Mouse (Mus musculus) CH12.LX (cell line): ENCODE measurements around the gene Pakap. TPM values are rescaled to one million over a fixed set of nuclear protein-coding genes. Genes with fewer than 3 reads are reported as not detected.

Experiments used
- DNase-seq: peaks from one replicate; pipeline ENCODE4 v3.0.0-alpha.2; 2013; ENCODE audit errors: extremely low read depth
- H3K27ac ChIP-seq: 2 replicates; pipeline ENCODE4 v1.5.1; 2012; ENCODE audit warnings: low read depth, mild to moderate bottlenecking, control low read depth, moderate library complexity; ENCODE audit not compliant: insufficient read depth
- H3K27me3 ChIP-seq: replicated peaks from 2 replicates; pipeline ENCODE3; 2012; ENCODE audit warnings: inconsistent platforms
- H3K36me3 ChIP-seq, 2 experiments: replicated peaks in 1 of 2; 2 replicates each; pipeline versions ENCODE3 to v1.6.1; 2012; ENCODE audit warnings: inconsistent platforms in 1 of 2, low read length in 1 of 2, mild to moderate bottlenecking in 1 of 2, mixed read lengths in 1 of 2, moderate library complexity in 1 of 2; ENCODE audit not compliant: control insufficient read depth in 1 of 2, insufficient read depth in 1 of 2
- H3K4me1 ChIP-seq, 2 experiments: 2 replicates each; pipeline ENCODE4 v1.6.1; 2012; ENCODE audit warnings: inconsistent platforms in 1 of 2, moderate library complexity in 1 of 2; ENCODE audit not compliant: insufficient read depth in 2 of 2, control insufficient read depth in 1 of 2
- H3K4me2 ChIP-seq: 2 replicates; pipeline ENCODE4 v1.6.1; 2012; ENCODE audit warnings: low read depth, mild to moderate bottlenecking, control low read depth; ENCODE audit not compliant: poor library complexity, insufficient read depth, severe bottlenecking
- H3K4me3 ChIP-seq, 3 experiments: fragments of 150-350 bp in 1 of 3; sonication (generic) in 1 of 3; replicated peaks in 1 of 3; 2 replicates each; pipeline versions ENCODE3 to v1.5.1; 2011 to 2012; ENCODE audit warnings: low read depth in 2 of 3, low read length in 2 of 3, mild to moderate bottlenecking in 2 of 3, moderate library complexity in 2 of 3, control low read depth in 1 of 3, improper control_type of control experiment in 1 of 3, inconsistent platforms in 1 of 3, mixed read lengths in 1 of 3; ENCODE audit not compliant: poor library complexity in 1 of 3
- H3K79me2 ChIP-seq: replicated peaks from 2 replicates; pipeline ENCODE4 v1.6.1; 2012; ENCODE audit warnings: mild to moderate bottlenecking, moderate library complexity; ENCODE audit not compliant: control insufficient read depth, poor library complexity, insufficient read depth, severe bottlenecking; ENCODE audit errors: extremely low read depth
- H3K9ac ChIP-seq: 2 replicates; pipeline ENCODE4 v1.6.1; 2012; ENCODE audit warnings: low read depth, mild to moderate bottlenecking, control low read depth, moderate library complexity; ENCODE audit not compliant: insufficient read depth
- H3K9me3 ChIP-seq: replicated peaks from 2 replicates; pipeline ENCODE3; 2012; ENCODE audit warnings: low read length, inconsistent platforms, mixed read lengths
- BHLHE40 ChIP-seq: IDR thresholded peaks from 2 replicates; pipeline ENCODE4 v1.6.1; 2011; ENCODE audit warnings: mild to moderate bottlenecking, low read depth, low read length, improper control_type of control experiment
- CHD1 ChIP-seq: IDR thresholded peaks from 2 replicates; pipeline ENCODE4 v1.6.1; 2012; ENCODE audit warnings: low read depth, low read length, improper control_type of control experiment, inconsistent platforms
- CTCF ChIP-seq, 2 experiments: IDR thresholded peaks in 1 of 2; conservative IDR thresholded peaks in 1 of 2; 2 replicates each; pipeline ENCODE4 v1.5.1; 2011 to 2012; ENCODE audit warnings: low read depth in 2 of 2, low read length in 2 of 2, improper control_type of control experiment in 1 of 2, inconsistent platforms in 1 of 2, mild to moderate bottlenecking in 1 of 2, moderate library complexity in 1 of 2
- E2F4 ChIP-seq: IDR thresholded peaks from 2 replicates; pipeline ENCODE4 v1.6.1; 2011; ENCODE audit warnings: low read depth, low read length, improper control_type of control experiment; ENCODE audit not compliant: insufficient replicate concordance
- GABPA ChIP-seq: IDR thresholded peaks from 2 replicates; pipeline ENCODE4 v1.6.1; 2012; ENCODE audit warnings: low read depth, low read length, improper control_type of control experiment, inconsistent platforms; ENCODE audit not compliant: insufficient replicate concordance
- HCFC1 ChIP-seq: IDR thresholded peaks from 2 replicates; pipeline ENCODE4 v1.6.1; 2012; ENCODE audit warnings: low read depth, mild to moderate bottlenecking, inconsistent platforms, low read length, improper control_type of control experiment
- JUN ChIP-seq: IDR thresholded peaks from 2 replicates; pipeline ENCODE4 v1.6.1; 2011; ENCODE audit warnings: low read depth, mild to moderate bottlenecking, low read length, improper control_type of control experiment, moderate library complexity; ENCODE audit not compliant: insufficient read depth
- JUND ChIP-seq: conservative IDR thresholded peaks from 2 replicates; pipeline ENCODE4 v1.6.1; 2011; ENCODE audit warnings: low read depth, low read length, improper control_type of control experiment
- KAT2A ChIP-seq: IDR thresholded peaks from 2 replicates; pipeline ENCODE4 v1.6.1; 2012; ENCODE audit warnings: low read length, improper control_type of control experiment, inconsistent platforms; ENCODE audit not compliant: insufficient replicate concordance
- MAFK ChIP-seq: IDR thresholded peaks from 2 replicates; pipeline ENCODE4 v1.6.1; 2011; ENCODE audit warnings: low read length, improper control_type of control experiment; ENCODE audit not compliant: insufficient replicate concordance
- MXI1 ChIP-seq: IDR thresholded peaks from 2 replicates; pipeline ENCODE4 v1.6.1; 2011; ENCODE audit warnings: mild to moderate bottlenecking, low read depth, low read length, improper control_type of control experiment
- MYC ChIP-seq: IDR thresholded peaks from 2 replicates; pipeline ENCODE4 v1.6.1; 2011; ENCODE audit warnings: low read depth, mild to moderate bottlenecking, improper control_type of control experiment, low read length
- NELFE ChIP-seq: IDR thresholded peaks from 2 replicates; pipeline ENCODE4 v1.6.1; 2011; ENCODE audit warnings: low read depth, low read length, improper control_type of control experiment
- POLR2AphosphoS2 ChIP-seq: IDR thresholded peaks from 2 replicates; pipeline ENCODE4 v1.6.1; 2011; ENCODE audit warnings: low read depth, low read length, improper control_type of control experiment
- RAD21 ChIP-seq: IDR thresholded peaks from 2 replicates; pipeline ENCODE4 v1.6.1; 2011; ENCODE audit warnings: low read depth, mild to moderate bottlenecking, low read length, improper control_type of control experiment, moderate library complexity
- RCOR1 ChIP-seq: conservative IDR thresholded peaks from 2 replicates; pipeline ENCODE4 v1.6.1; 2012; ENCODE audit warnings: low read depth, mild to moderate bottlenecking, inconsistent platforms, low read length, improper control_type of control experiment
- SIN3A ChIP-seq: IDR thresholded peaks from 2 replicates; pipeline ENCODE4 v1.6.1; 2012; ENCODE audit warnings: low read length, improper control_type of control experiment, inconsistent platforms
- SMC3 ChIP-seq: IDR thresholded peaks from 2 replicates; pipeline ENCODE4 v1.6.1; 2011; ENCODE audit warnings: low read depth, low read length, improper control_type of control experiment
- ZC3H11A ChIP-seq: IDR thresholded peaks from 2 replicates; pipeline ENCODE4 v1.6.1; 2012; ENCODE audit warnings: low read depth, mild to moderate bottlenecking, inconsistent platforms, low read length, improper control_type of control experiment
- ZMIZ1 ChIP-seq: IDR thresholded peaks from 2 replicates; pipeline ENCODE4 v1.6.1; 2012; ENCODE audit warnings: low read depth, mild to moderate bottlenecking, inconsistent platforms, low read length, improper control_type of control experiment
- dilution Hi-C: fragments of 300-500 bp; cut with MboI; formaldehyde crosslinking; loops from 2 replicates; pipeline ENCODE4 v1.14.3; 2020; ENCODE audit warnings: low sequenced_read_pairs; ENCODE audit not compliant: extremely low pct_unique_long_range_greater_than_20kb, extremely low pct_ligation_motif_present
- in situ Hi-C: fragments of 300-500 bp; cut with MboI; formaldehyde crosslinking; loops from 3 replicates; pipeline ENCODE4 v1.14.3; 2019; ENCODE audit warnings: low sequenced_read_pairs, low pct_ligation_motif_present, low pct_unique_long_range_greater_than_20kb, mixed read lengths
- polyA plus RNA-seq: library from polyadenylated mRNA; unstranded; fragments of >175 nt; gene quantifications from 2 replicates; pipeline ENCODE4 v1.2.1, GENCODE M21; 2012; ENCODE audit warnings: low read depth; ENCODE audit not compliant: insufficient read length
- total RNA-seq, 2 experiments: library from RNA; depleted of rRNA; stranded (reverse); fragments of 300-350 nt in 1 of 2; fragments of >200 nt in 1 of 2; gene quantifications; 2 replicates each; pipeline ENCODE4 v1.2.3; 2012 to 2014

Pakap gene
- total and polyA plus RNA-seq, 3 experiments: 0.08 to 0.14 TPM; not detected in 1

DNA sequence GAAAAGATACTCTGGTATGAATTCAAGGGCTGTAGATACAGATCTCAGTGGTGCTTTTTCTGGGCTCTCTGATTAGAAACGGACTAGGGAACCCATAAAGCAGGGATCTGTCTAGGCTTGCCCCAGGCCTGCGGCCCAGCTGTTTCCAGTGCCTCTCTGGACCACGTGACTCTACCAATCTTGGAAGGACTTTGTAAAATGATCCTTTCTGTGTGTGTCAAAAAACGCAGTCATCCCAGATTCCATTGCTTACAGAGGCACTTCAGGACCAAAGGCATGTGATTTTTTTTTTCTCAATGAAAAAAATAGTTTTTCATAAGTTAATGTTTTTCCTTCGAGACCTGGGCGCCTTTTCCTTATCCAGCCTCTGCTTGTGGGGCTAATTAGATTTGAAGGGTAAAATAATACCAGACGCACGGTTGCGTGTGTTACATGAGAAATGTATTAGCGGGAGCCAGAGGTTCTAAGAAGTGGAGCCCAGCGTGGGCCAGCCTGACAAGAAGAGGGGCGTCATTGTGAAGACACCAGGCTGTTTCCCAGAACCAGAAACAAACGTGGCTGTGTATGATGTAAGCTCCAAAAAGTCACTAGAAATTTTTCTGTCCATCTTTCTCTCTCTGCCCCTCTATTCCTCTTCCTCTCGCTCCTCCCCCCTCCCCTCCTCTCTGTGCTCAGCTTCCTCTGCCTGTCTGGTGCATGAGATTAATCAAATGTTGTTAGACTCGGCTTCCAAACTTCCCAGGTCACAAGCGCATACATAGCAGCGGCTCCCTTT is 43.5 kb downstream of the Pakap start:
- no peaks in the 10 kb centered on the region for H3K9me3 ChIP-seq
- no peak overlapping the region for H3K9ac ChIP-seq
- no peaks in the 10 kb centered on the region for H3K36me3 ChIP-seq
- no peaks in the 10 kb centered on the region for H3K27me3 ChIP-seq
- H3K4me2 ChIP-seq: no peak overlapping the region
- TF ChIP-seq JUN (no peak), JUND (no peak), NELFE (no peak), BHLHE40 (no peak), SMC3 (no peak), GABPA (no peak), MXI1 (no peak), MAFK (no peak), HCFC1 (no peak), E2F4 (no peak), SIN3A (no peak), CTCF (conservative IDR thresholded peaks at IDR 0.05 in 1 of 2, IDR thresholded peaks at IDR 0.05 in 1 of 2; ENCODE audit: low read depth in 2 of 2, low read length in 2 of 2) (no peak), CHD1 (no peak), POLR2AphosphoS2 (no peak), ZMIZ1 (no peak), ZC3H11A (no peak)
- H3K79me2 ChIP-seq: no peaks in the 10 kb centered on the region
- DNase-seq: no peak
- in situ Hi-C loops (loop anchor here (25.0 kb wide), 1 partner anchor 149 kb away; no protein-coding TSS in a partner anchor), dilution Hi-C loops (no loop called here)
- no peak overlapping the region for H3K4me3 ChIP-seq
- H3K4me1 ChIP-seq: no peaks in the 10 kb centered on the region
- H3K27ac ChIP-seq: no peak overlapping the region

- Histone ChIP-seq H3K9ac (no peak overlapping the region), H3K4me1 (no peaks in the 10 kb centered on the region), H3K36me3 (no peaks in the 10 kb centered on the region), H3K4me3 (no peak overlapping the region), H3K4me2 (no peak overlapping the region), H3K9me3 (no peaks in the 10 kb centered on the region), H3K27me3 (no peaks in the 10 kb centered on the region), H3K27ac (no peak overlapping the region), H3K79me2 (no peaks in the 10 kb centered on the region)
- dilution Hi-C loops (no loop called here), in situ Hi-C loops (loop anchor here (25.0 kb wide), 1 partner anchor 150 kb away; no protein-coding TSS in a partner anchor)
- TF ChIP-seq BHLHE40 (no peak), ZC3H11A (no peak), RCOR1 (no peak), RAD21 (no peak), ZMIZ1 (no peak), KAT2A (no peak), MYC (no peak), SMC3 (no peak), NELFE (no peak), MXI1 (no peak)
- DNase-seq: no peak
These were observed 44.7 kb downstream of the Pakap start for GRCm38 (mm10) chr4:57612716-57613115.
